Mouse (Mus musculus): ENCODE measurements around the gene Klhl35.

- TF ChIP-seq POLR2AphosphoS2 (IDR thresholded peaks at IDR 0.05; ENCODE audit: insufficient read length, low read depth) (no peak), POLR2A (IDR thresholded peaks at IDR 0.05; ENCODE audit: insufficient read length, low read depth) (no peak), E2F4 (IDR thresholded peaks at IDR 0.05; ENCODE audit: insufficient read depth) (no peak), TCF12 (IDR thresholded peaks at IDR 0.05; ENCODE audit: insufficient read depth, poor library complexity, severe bottlenecking) (no peak), CEBPB (IDR thresholded peaks at IDR 0.05; ENCODE audit: insufficient read depth, poor library complexity, severe bottlenecking) (no peak), TCF3 (IDR thresholded peaks at IDR 0.05; ENCODE audit: insufficient read length, low read depth) (no peak), MAX (IDR thresholded peaks at IDR 0.05; ENCODE audit: low read depth) (no peak), REST (IDR thresholded peaks at IDR 0.05; ENCODE audit: insufficient read depth, insufficient read length) (no peak), MYOD1 (IDR thresholded peaks at IDR 0.05; ENCODE audit: control insufficient read depth in 1 of 3, insufficient read length in 2 of 3, low read depth in 2 of 3) (no peak), USF1 (IDR thresholded peaks at IDR 0.05; ENCODE audit: low read depth) (no peak), MYOG (IDR thresholded peaks at IDR 0.05; ENCODE audit: control insufficient read depth in 1 of 3, insufficient read depth in 1 of 3, insufficient read length in 2 of 3, low read depth in 2 of 3) (no peak), SRF (IDR thresholded peaks at IDR 0.05; ENCODE audit: control insufficient read depth, insufficient read length, low read depth) (no peak)
Observed at GRCm38 (mm10) chr7:99427987-99428386, 37.8 kb upstream of the Klhl35 start.

Measured in myocyte (in vitro differentiated cells).